10 mouse cellular contexts compared by ENCODE assay signal in genomic region chr12:26444054-26444453, GRCm38 (mm10). TPM values are rescaled to one million over a fixed set of nuclear protein-coding genes. Genes with fewer than 3 reads are reported as not detected.
DNase-seq lines count a peak whose midpoint lies in the region; ATAC-seq and TF ChIP-seq lines count a peak whose summit lies in the region.
"Had no signal": no experiment of that assay in that cellular context is flagged by ENCODE, and none has a peak within 500 bp of the region (broad histone marks: within the 10 kb centered on the region; RNA-seq: fewer than 3 reads in every experiment).

No protein-coding gene starts in this region.

- 2% methylated on average over 2 of the region's 2 CpGs for WGBS in liver, adult 2 months
- 3% methylated on average over 2 of the region's 2 CpGs for WGBS in liver, embryonic 11.5 days

- H3K4me2 ChIP-seq in liver, embryonic 11.5 days: no peak overlapping the region
- H3K4me2 ChIP-seq: neural tube, embryonic 13.5 days had no signal

- H3K79me2 ChIP-seq in liver, adult 2 months (ENCODE audit: control insufficient read depth, insufficient read depth, low read length): no peaks in the 10 kb centered on the region

- no peaks in the 10 kb centered on the region for H3K27me3 ChIP-seq in liver, adult 2 months (ENCODE audit: control insufficient read depth, insufficient read depth, low read length)
- H3K27me3 ChIP-seq in liver, embryonic 11.5 days (replicated peaks; ENCODE audit: control insufficient read depth, insufficient read depth, low read length): no peaks in the 10 kb centered on the region
- H3K27me3 ChIP-seq: neural tube, embryonic 13.5 days had no signal

- H3K4me3 ChIP-seq in liver, adult 2 months (ENCODE audit: insufficient read depth, low read depth, low read length): no peak overlapping the region
- H3K4me3 ChIP-seq in liver, embryonic 11.5 days (ENCODE audit: low read depth, low read length): no peak overlapping the region
- H3K4me3 ChIP-seq: erythroblast, embryonic 14.5 days; neural tube, embryonic 13.5 days had no signal

- H3K9ac ChIP-seq in liver, adult 2 months (ENCODE audit: low read depth, low read length): no peak overlapping the region
- no peak overlapping the region for H3K9ac ChIP-seq in liver, embryonic 11.5 days (ENCODE audit: low read depth, low read length)
- H3K9ac ChIP-seq: neural tube, embryonic 13.5 days had no signal

- peak; percentile 64; the same call in 1 of the 2 replicates for TF ChIP-seq CTCF in liver, adult 2 months (IDR thresholded peaks at IDR 0.05; ENCODE audit: low read depth, low read length)

- H3K27ac ChIP-seq in liver, adult 2 months (replicated peaks; ENCODE audit: insufficient read depth, low read depth, low read length): no peak overlapping the region
- H3K27ac ChIP-seq in liver, embryonic 11.5 days (ENCODE audit: low read depth, low read length): no peak overlapping the region
- H3K27ac ChIP-seq: neural tube, embryonic 13.5 days had no signal

- no peak for TF ChIP-seq POLR2A in liver, adult 2 months (IDR thresholded peaks at IDR 0.05; ENCODE audit: extremely low read depth, insufficient read depth, low read length)

- ATAC-seq in liver, embryonic 11.5 days (replicated peaks; ENCODE audit: low FRiP score): no peak
- ATAC-seq in hematopoietic stem cell, adult 5-6 weeks (replicated peaks in 1 of 2; ENCODE audit: insufficient read depth in 1 of 2, low FRiP score in 2 of 2, low TSS enrichment in 1 of 2, low read depth in 1 of 2, poor library complexity in 2 of 2, severe bottlenecking in 2 of 2): peak; percentile 60 to 61; a peak in 3 of 4 replicates

- no peaks in the 10 kb centered on the region for H3K9me3 ChIP-seq in liver, embryonic 11.5 days (ENCODE audit: control insufficient read depth, low read length)
- H3K9me3 ChIP-seq: neural tube, embryonic 13.5 days had no signal

- intact Hi-C loops in left cerebral cortex, postnatal 4 days (cut with DNase I): no loop called here

- H3K4me1 ChIP-seq in liver, adult 2 months (ENCODE audit: control insufficient read depth, insufficient read depth, low read length): no peaks in the 10 kb centered on the region
- H3K4me1 ChIP-seq in liver, embryonic 11.5 days (replicated peaks; ENCODE audit: control insufficient read depth, insufficient read depth, low read length): no peaks in the 10 kb centered on the region
- H3K4me1 ChIP-seq: neural tube, embryonic 13.5 days had no signal

- DNase-seq in liver, adult 2 months (ENCODE audit: extremely low read depth, low read depth, low spot score): peak; percentile 34
- DNase-seq in liver, embryonic 11.5 days (ENCODE audit: low spot score): no peak
- peak; percentile 90 for DNase-seq in adrenal gland, postnatal 14 days
- peak; percentile 46 for DNase-seq in embryo, embryonic 11.5 days (ENCODE audit: low read depth, low spot score)
- DNase-seq in left cerebral cortex, postnatal 4 days: peak; percentile 75
- DNase-seq in retina, embryonic 14.5 days (ENCODE audit: low spot score): peak; percentile 82
- DNase-seq in urinary bladder, adult 18-20 months (ENCODE audit: low spot score in 2 of 2): peak; percentile 36 to 50

- peaks cover under 1% of the 10 kb centered on the region; the same call in 1 of the 2 replicates for H3K36me3 ChIP-seq in liver, adult 2 months (ENCODE audit: control insufficient read depth, insufficient read depth, low read length)
- H3K36me3 ChIP-seq in liver, embryonic 11.5 days (ENCODE audit: control insufficient read depth, insufficient read depth, low read length): no peaks in the 10 kb centered on the region
- H3K36me3 ChIP-seq: neural tube, embryonic 13.5 days had no signal

RNA-seq across cellular contexts. Expression of gene Rsad2, which starts 12.2 kb away (rescaled TPM):
- total RNA-seq in liver, adult 2 months (2014; rRNA removed): 6.2 and 7.1 TPM in 2 replicates
- 2.0 and 3.6 TPM in 2 replicates for polyA plus RNA-seq in liver, adult 2 months (2012; rRNA removed)
- 0.44 and 1.6 TPM in 2 replicates for polyA plus RNA-seq in liver, embryonic 11.5 days (2014; fragmentation: Nextera tagmentation; extraction: Ambion mirVana)
- 26.6 and 27.1 TPM in 2 replicates for total RNA-seq in adrenal gland, postnatal 14 days (2021)
- total RNA-seq in hematopoietic stem cell, adult 5-6 weeks (2017): 8.9 and 13.1 TPM in 2 replicates
- total RNA-seq in left cerebral cortex, postnatal 4 days (2021): under 1 TPM; 0.14 to 0.26 TPM

RNA-seq across cellular contexts. Expression of gene Cmpk2, which starts 24.9 kb away (rescaled TPM):
- total RNA-seq in liver, adult 2 months (2014; rRNA removed): 5.7 and 7.0 TPM in 2 replicates
- 3.6 and 4.8 TPM in 2 replicates for polyA plus RNA-seq in liver, adult 2 months (2012; rRNA removed)
- 8.7 and 12.9 TPM in 2 replicates for polyA plus RNA-seq in liver, embryonic 11.5 days (2014; fragmentation: Nextera tagmentation; extraction: Ambion mirVana)
- total RNA-seq in adrenal gland, postnatal 14 days (2021): 17.1 and 18.2 TPM in 2 replicates
- 15.5 and 20.9 TPM in 2 replicates for total RNA-seq in hematopoietic stem cell, adult 5-6 weeks (2017)
- 10 to 100 TPM; 16.8 to 18.1 TPM for total RNA-seq in left cerebral cortex, postnatal 4 days (2021)

RNA-seq across cellular contexts. Expression of gene Rnf144a, which starts 29.0 kb away (rescaled TPM):
- 2.0 and 3.3 TPM in 2 replicates for total RNA-seq in liver, adult 2 months (2014; rRNA removed)
- 2.3 and 2.8 TPM in 2 replicates for polyA plus RNA-seq in liver, adult 2 months (2012; rRNA removed)
- 5.9 and 7.4 TPM in 2 replicates for polyA plus RNA-seq in liver, embryonic 11.5 days (2014; fragmentation: Nextera tagmentation; extraction: Ambion mirVana)
- total RNA-seq in adrenal gland, postnatal 14 days (2021): 24.1 and 33.5 TPM in 2 replicates
- total RNA-seq in hematopoietic stem cell, adult 5-6 weeks (2017): 64.3 and 68.8 TPM in 2 replicates
- 10 to 100 TPM; 41.8 to 45.4 TPM for total RNA-seq in left cerebral cortex, postnatal 4 days (2021)
- polyA plus RNA-seq: erythroblast, embryonic 14.5 days had no signal
